Mouse (Mus musculus) cerebellum, postnatal 25 days (tissue): Measurements from ENCODE around the gene Gemin5.
"Not testable (repeated sequence)": the region's sequence is repeated elsewhere in the genome, so short reads cannot be mapped to it uniquely, and the experiment has no call there.

ENCODE experiments used
- DNase-seq, 2 experiments: peaks; one replicate each; pipeline ENCODE4 v3.0.0; 2021; ENCODE audit warnings: mixed read lengths in 2 of 2

Gene Gemin5

GRCm38 (mm10) chr11:58107009-58107408 lies 61.3 kb downstream of the Gemin5 start:
- DNase-seq = no peak

GRCm38 (mm10) chr11:58104351-58104791 lies 64.0 kb downstream of the Gemin5 start:
- no peak for DNase-seq

GRCm38 (mm10) chr11:58103697-58104306 lies 64.5 kb downstream of the Gemin5 start, which contains the start of gene Cnot8:
Gene Cnot8 (plus strand): TSS chr11:58104153.
- DNase-seq = peak; percentile 99

GRCm38 (mm10) chr11:58103344-58103653 lies 65.0 kb downstream of the Gemin5 start:
- no peak for DNase-seq

- no peak for DNase-seq
Observed at GRCm38 (mm10) chr11:58102581-58103343, 65.6 kb downstream of the Gemin5 start.

GRCm38 (mm10) chr11:58102146-58102545 lies 66.2 kb downstream of the Gemin5 start:
- no peak for DNase-seq

- DNase-seq = no peak
Observed at GRCm38 (mm10) chr11:58101194-58101720, 67.1 kb downstream of the Gemin5 start.

- DNase-seq = no peak
Observed at GRCm38 (mm10) chr11:58100006-58100405, 68.3 kb downstream of the Gemin5 start.

- DNase-seq = not testable (repeated sequence)
Observed at GRCm38 (mm10) chr11:58098366-58098720, 70.0 kb downstream of the Gemin5 start.

GRCm38 (mm10) chr11:58097621-58098365 lies 70.5 kb downstream of the Gemin5 start:
- DNase-seq = peak; percentile 75 to 76

GRCm38 (mm10) chr11:58096821-58097620 lies 71.3 kb downstream of the Gemin5 start:
- peak; percentile 68 to 71 for DNase-seq

- DNase-seq = no peak
Observed at GRCm38 (mm10) chr11:58096160-58096559, 72.2 kb downstream of the Gemin5 start.

GRCm38 (mm10) chr11:58095561-58095960 lies 72.8 kb downstream of the Gemin5 start:
- no peak for DNase-seq

- DNase-seq = peak in 1 of 2 experiments; percentile 12
Observed at GRCm38 (mm10) chr11:58094766-58095165, 73.6 kb downstream of the Gemin5 start.

- DNase-seq = no peak
Observed at GRCm38 (mm10) chr11:58093021-58093528, 75.3 kb downstream of the Gemin5 start, which contains the start of gene Gm12248. Gene Gm12248 (minus strand): TSS chr11:58093134.

- no peak for DNase-seq
Observed at GRCm38 (mm10) chr11:58092541-58092940, 75.8 kb downstream of the Gemin5 start.

- DNase-seq = peak in 1 of 2 experiments; percentile 64
Observed at GRCm38 (mm10) chr11:58081716-58082115, 86.6 kb downstream of the Gemin5 start.

GRCm38 (mm10) chr11:58077270-58077669 lies 91.1 kb downstream of the Gemin5 start:
- DNase-seq = no peak

GRCm38 (mm10) chr11:58072978-58073377 lies 95.4 kb downstream of the Gemin5 start:
- no peak for DNase-seq
